Mouse (Mus musculus): Measurements from ENCODE around the gene N4bp1. TPM values are rescaled to one million over a fixed set of nuclear protein-coding genes. Genes with fewer than 3 reads are reported as not detected.

N4bp1 gene
- polyA plus RNA-seq, 1 experiment = 12.7 TPM

DNA sequence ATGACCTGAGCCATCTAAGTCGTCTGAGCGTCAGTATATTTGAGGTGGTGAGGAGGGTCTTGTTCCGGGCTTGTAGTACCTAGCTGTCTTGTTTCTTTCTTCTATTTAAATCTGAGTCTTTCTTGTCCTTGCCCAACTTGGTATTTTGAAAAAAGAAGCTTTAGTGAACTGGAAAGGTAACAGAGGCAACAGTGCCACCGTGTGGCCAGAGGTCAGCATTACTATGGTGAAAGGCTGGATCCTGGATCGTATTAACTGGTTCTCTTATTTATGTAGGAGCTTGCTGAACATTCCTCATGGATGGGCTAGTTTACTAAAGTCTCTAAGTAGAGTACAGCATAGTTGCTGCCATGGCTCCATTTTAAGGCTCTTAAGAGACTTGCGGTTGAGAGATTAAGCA is 23.5 kb upstream of the N4bp1 start:
- TF ChIP-seq POLR2A (IDR thresholded peaks at IDR 0.05; ENCODE audit: borderline replicate concordance, control insufficient read depth, low read depth, low read length) = no peak
- peak; percentile 70 for TF ChIP-seq CTCF (IDR thresholded peaks at IDR 0.05; ENCODE audit: control insufficient read depth, insufficient read depth, low read length)
- H3K4me3 ChIP-seq (replicated peaks; ENCODE audit: control insufficient read depth, low read depth, low read length) = no peak overlapping the region
- H3K4me1 ChIP-seq (ENCODE audit: control insufficient read depth, insufficient read depth, low read length) = no peaks in the 10 kb centered on the region
- no peak overlapping the region for H3K27ac ChIP-seq (ENCODE audit: control insufficient read depth, insufficient read depth, low read depth, low read length, poor library complexity)
- WGBS = 12% methylated on average over 6 of the region's 6 CpGs

DNA sequence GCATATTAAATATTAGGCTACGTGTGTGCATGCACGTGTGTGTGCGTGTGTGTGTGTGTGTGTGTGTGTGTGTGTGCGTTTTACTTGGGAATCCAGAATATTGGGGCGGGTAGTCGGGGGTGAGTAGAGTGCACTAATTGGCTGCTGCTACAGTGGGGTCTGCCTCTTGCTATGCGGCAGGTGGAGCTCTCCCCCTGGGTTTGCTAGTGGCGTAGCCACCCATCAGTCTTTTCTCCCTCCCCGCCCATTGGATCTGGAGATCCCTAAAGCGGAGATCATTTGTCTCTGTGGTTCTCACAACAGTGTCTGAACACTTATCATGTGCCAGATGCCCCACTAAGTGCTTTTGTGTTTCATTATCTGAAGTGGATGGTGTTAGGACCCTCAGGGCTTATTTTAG is 19.9 kb upstream of the N4bp1 start:
- WGBS = 85% methylated on average over 10 of the region's 10 CpGs

DNA sequence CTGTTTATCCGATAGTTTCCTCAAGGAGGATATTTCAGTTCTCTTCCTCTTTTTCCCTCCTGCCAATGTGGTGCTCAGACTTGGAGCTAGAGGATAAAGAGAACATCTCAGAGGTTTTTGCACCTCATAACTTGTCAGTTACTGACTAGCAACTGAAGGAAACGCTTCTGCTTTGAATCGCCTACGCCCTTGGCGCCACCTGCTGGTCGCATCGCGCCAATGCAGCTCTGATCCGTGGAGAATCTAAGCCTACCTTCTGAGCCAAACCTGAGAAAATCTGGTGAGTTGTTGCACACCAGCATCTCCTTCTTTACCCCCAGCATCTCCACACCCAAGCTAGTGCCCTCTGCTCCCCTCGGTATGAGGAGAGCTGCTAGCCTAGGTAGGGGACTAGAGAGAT is 18.0 kb upstream of the N4bp1 start:
- 4% methylated on average over 10 of the region's 10 CpGs for WGBS
- H3K27ac ChIP-seq (ENCODE audit: control insufficient read depth, insufficient read depth, low read depth, low read length, poor library complexity) = no peak overlapping the region
- TF ChIP-seq CTCF (IDR thresholded peaks at IDR 0.05; ENCODE audit: control insufficient read depth, insufficient read depth, low read length) = peak; percentile 99
- no peak for TF ChIP-seq POLR2A (IDR thresholded peaks at IDR 0.05; ENCODE audit: borderline replicate concordance, control insufficient read depth, low read depth, low read length)
- H3K4me1 ChIP-seq (ENCODE audit: control insufficient read depth, insufficient read depth, low read length) = peaks cover 2% of the 10 kb centered on the region; the same call in 1 of the 2 replicates
- no peak overlapping the region for H3K4me3 ChIP-seq (replicated peaks; ENCODE audit: control insufficient read depth, low read depth, low read length)

More for the DNA sequence above, 19.9 kb upstream of the N4bp1 start:
- Histone ChIP-seq H3K4me1 (ENCODE audit: control insufficient read depth, insufficient read depth, low read length) (peaks cover 2% of the 10 kb centered on the region; the same call in 1 of the 2 replicates), H3K27ac (ENCODE audit: control insufficient read depth, insufficient read depth, low read depth, low read length, poor library complexity) (no peak overlapping the region), H3K4me3 (replicated peaks; ENCODE audit: control insufficient read depth, low read depth, low read length) (no peak overlapping the region)
- TF ChIP-seq POLR2A (IDR thresholded peaks at IDR 0.05; ENCODE audit: borderline replicate concordance, control insufficient read depth, low read depth, low read length) = no peak
- no peak for TF ChIP-seq CTCF (IDR thresholded peaks at IDR 0.05; ENCODE audit: control insufficient read depth, insufficient read depth, low read length)

DNA sequence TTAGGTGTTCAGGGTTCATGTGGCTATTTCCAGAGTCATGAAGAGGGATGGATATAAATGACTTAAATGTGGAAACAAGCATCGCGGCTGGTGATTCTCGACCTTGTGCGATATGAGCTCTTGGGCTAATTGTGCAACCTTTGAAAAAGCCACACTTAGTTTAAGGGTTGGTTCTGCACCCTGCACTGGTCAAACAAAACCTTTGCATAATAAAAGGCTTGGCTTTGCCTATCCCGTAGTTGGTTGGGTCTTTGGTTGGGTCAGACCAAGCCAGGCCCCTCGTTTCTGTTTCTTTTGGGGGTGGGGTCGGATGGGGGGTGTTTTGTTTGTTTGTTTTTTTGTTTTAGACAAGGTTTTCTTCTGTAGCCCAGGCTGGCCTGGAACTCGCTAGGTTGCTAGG is 17.6 kb upstream of the N4bp1 start:
- H3K4me3 ChIP-seq (replicated peaks; ENCODE audit: control insufficient read depth, low read depth, low read length) = no peak overlapping the region
- peaks cover 2% of the 10 kb centered on the region; the same call in 1 of the 2 replicates for H3K4me1 ChIP-seq (ENCODE audit: control insufficient read depth, insufficient read depth, low read length)
- 43% methylated on average over 8 of the region's 8 CpGs for WGBS
- TF ChIP-seq CTCF (IDR thresholded peaks at IDR 0.05; ENCODE audit: control insufficient read depth, insufficient read depth, low read length) (no peak), POLR2A (IDR thresholded peaks at IDR 0.05; ENCODE audit: borderline replicate concordance, control insufficient read depth, low read depth, low read length) (no peak)
- H3K27ac ChIP-seq (ENCODE audit: control insufficient read depth, insufficient read depth, low read depth, low read length, poor library complexity) = no peak overlapping the region; the same call in 1 of the 2 replicates

DNA sequence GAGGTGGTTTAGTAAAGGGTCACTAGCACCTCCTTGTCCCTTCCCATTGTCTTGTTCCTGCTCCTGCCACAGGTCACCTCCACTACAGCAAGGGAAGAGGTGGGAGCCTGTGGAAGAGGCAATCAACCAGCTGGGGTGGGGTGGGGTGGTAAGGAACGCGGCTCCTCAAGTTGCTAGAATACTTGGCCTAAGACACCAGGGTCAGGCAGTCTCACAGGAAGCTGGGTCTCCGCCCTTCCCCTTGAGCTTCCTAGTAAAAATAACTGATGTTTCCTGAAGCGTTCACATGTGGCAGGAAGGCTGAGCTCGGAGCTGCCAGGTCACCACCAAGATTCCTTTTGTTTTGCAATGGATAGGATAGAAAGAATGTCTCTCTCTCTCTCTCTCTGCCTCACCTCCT is 16.9 kb upstream of the N4bp1 start:
- H3K27ac ChIP-seq (ENCODE audit: control insufficient read depth, insufficient read depth, low read depth, low read length, poor library complexity) = no peak overlapping the region
- H3K4me3 ChIP-seq (replicated peaks; ENCODE audit: control insufficient read depth, low read depth, low read length) = no peak overlapping the region
- 2% methylated on average over 5 of the region's 5 CpGs for WGBS
- TF ChIP-seq CTCF (IDR thresholded peaks at IDR 0.05; ENCODE audit: control insufficient read depth, insufficient read depth, low read length) = no peak
- no peak for TF ChIP-seq POLR2A (IDR thresholded peaks at IDR 0.05; ENCODE audit: borderline replicate concordance, control insufficient read depth, low read depth, low read length)
- peaks cover 2% of the 10 kb centered on the region; the same call in 1 of the 2 replicates for H3K4me1 ChIP-seq (ENCODE audit: control insufficient read depth, insufficient read depth, low read length)

DNA sequence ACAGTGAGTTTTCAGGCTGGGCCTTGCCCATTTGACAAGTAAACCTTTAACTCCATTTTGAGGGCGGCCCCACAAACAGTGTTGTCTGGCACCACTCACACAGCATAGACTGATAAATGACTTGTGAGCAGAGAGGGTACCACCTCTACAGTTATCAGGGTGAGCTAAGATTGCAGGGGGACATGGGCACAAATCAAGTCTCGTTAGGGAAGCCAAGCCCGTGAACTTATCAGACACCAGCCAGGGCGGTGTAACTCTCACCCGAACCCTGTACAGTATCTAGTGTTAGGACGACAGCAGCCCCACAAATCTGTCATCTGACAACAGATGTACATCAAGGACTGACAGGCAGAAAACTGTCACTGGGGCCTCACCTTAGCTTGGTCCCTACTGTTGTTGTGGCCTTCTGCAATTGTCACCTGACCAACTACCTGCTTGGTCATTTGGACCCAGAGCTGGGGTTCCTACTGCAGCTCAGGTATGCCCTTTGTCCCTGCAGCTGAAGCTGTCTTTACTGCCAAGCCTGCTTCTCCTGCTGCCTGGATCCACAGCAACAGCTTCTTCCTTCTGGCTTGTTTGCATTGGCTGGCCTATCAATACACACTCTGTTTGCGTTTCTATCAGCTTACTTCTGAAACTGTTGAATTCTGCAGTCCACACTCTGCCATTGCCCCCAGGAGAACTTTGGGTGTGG is 12.8 kb upstream of the N4bp1 start:
- Histone ChIP-seq H3K27ac (ENCODE audit: control insufficient read depth, insufficient read depth, low read depth, low read length, poor library complexity) (no peak overlapping the region), H3K4me3 (replicated peaks; ENCODE audit: control insufficient read depth, low read depth, low read length) (no peak overlapping the region), H3K4me1 (ENCODE audit: control insufficient read depth, insufficient read depth, low read length) (peaks cover 2% of the 10 kb centered on the region; the same call in 1 of the 2 replicates)
- TF ChIP-seq CTCF (IDR thresholded peaks at IDR 0.05; ENCODE audit: control insufficient read depth, insufficient read depth, low read length) (no peak), POLR2A (IDR thresholded peaks at IDR 0.05; ENCODE audit: borderline replicate concordance, control insufficient read depth, low read depth, low read length) (no peak)
- 64% methylated on average over 7 of the region's 7 CpGs for WGBS

DNA sequence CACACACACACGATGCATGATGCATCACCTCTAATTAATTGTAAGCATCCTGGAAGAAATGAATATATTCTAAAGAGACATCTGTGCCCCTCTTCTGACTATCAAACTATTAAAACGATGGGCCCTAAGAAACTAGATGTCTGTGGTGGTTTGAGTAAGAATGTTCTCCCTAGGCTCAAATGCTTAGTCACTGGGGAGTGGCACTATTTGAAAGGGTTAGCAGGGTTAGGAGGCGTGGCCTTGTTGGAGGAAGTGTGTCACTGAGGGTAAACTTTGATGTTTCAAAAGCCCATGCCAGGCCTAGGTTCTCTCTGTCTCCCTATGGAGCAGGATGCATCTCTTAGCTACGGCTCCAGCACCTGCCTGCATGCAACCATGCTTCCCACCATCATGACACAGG is 10.3 kb upstream of the N4bp1 start:
- WGBS = 82% methylated on average over 4 of the region's 4 CpGs
- peaks cover 2% of the 10 kb centered on the region; the same call in 1 of the 2 replicates for H3K4me1 ChIP-seq (ENCODE audit: control insufficient read depth, insufficient read depth, low read length)
- no peak overlapping the region for H3K27ac ChIP-seq (ENCODE audit: control insufficient read depth, insufficient read depth, low read depth, low read length, poor library complexity)

DNA sequence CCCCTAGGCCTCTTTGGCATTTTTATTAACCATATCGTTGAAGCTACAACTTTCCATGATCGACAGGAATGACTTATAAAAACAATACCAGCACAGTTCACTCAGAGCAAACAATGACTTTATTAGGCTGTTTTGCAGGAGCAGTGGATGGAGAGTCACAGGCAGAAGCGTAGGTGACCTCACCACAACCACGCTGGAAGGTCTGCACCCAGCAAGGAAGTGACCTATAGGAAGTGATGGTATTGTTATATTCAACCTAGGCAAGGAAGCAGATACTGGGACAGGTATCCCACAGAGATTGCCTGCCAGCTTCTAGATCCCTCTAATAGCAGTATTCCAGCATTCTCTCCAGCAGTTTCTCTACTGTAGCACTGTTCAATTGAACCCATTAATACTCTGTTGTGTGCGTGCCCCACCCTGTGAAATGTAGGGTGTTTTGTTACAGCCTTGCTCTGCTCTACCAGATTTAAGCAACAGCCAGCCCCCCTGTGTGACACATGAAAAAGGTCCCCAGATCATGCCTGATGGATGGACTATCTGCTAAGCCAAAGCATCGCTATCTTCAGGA is 9.2 kb upstream of the N4bp1 start:
- H3K27ac ChIP-seq (ENCODE audit: control insufficient read depth, insufficient read depth, low read depth, low read length, poor library complexity) = no peak overlapping the region
- TF ChIP-seq CTCF (IDR thresholded peaks at IDR 0.05; ENCODE audit: control insufficient read depth, insufficient read depth, low read length) = no peak
- TF ChIP-seq POLR2A (IDR thresholded peaks at IDR 0.05; ENCODE audit: borderline replicate concordance, control insufficient read depth, low read depth, low read length) = no peak
- WGBS = 69% methylated on average over 6 of the region's 6 CpGs
- H3K4me1 ChIP-seq (ENCODE audit: control insufficient read depth, insufficient read depth, low read length) = peaks cover 3% of the 10 kb centered on the region; the same call in 1 of the 2 replicates
- no peak overlapping the region for H3K4me3 ChIP-seq (replicated peaks; ENCODE audit: control insufficient read depth, low read depth, low read length)

More for the DNA sequence above, 10.3 kb upstream of the N4bp1 start:
- H3K4me3 ChIP-seq (replicated peaks; ENCODE audit: control insufficient read depth, low read depth, low read length) = no peak overlapping the region
- TF ChIP-seq CTCF (IDR thresholded peaks at IDR 0.05; ENCODE audit: control insufficient read depth, insufficient read depth, low read length) = no peak
- no peak for TF ChIP-seq POLR2A (IDR thresholded peaks at IDR 0.05; ENCODE audit: borderline replicate concordance, control insufficient read depth, low read depth, low read length)
